Comparison of ENCODE assay signal across 34 mouse cellular contexts in genomic region chr2:173662255-173662950, GRCm38 (mm10). TPM values are rescaled to one million over a fixed set of nuclear protein-coding genes. Genes with fewer than 3 reads are reported as not detected.
DNase-seq lines count a peak whose midpoint lies in the region; ATAC-seq and TF ChIP-seq lines count a peak whose summit lies in the region.
"Had no signal": no experiment of that assay in that cellular context is flagged by ENCODE, and none has a peak within 500 bp of the region (broad histone marks: within the 10 kb centered on the region; RNA-seq: fewer than 3 reads in every experiment).

No protein-coding gene starts in this region.

- no peaks in the 10 kb centered on the region for H3K27me3 ChIP-seq in stomach, embryonic 16.5 days (ENCODE audit: control insufficient read depth, insufficient read depth, low read length)
- H3K27me3 ChIP-seq in stomach, postnatal 0 days (ENCODE audit: control insufficient read depth, insufficient read depth, low read length): no peaks in the 10 kb centered on the region
- no peaks in the 10 kb centered on the region for H3K27me3 ChIP-seq in MEL (ENCODE audit: control insufficient read depth in 1 of 2, insufficient read depth in 2 of 2, low read length in 2 of 2)
- H3K27me3 ChIP-seq: embryonic facial prominence, embryonic 13.5 days; forebrain, embryonic 12.5 days; forebrain, embryonic 15.5 days; heart, embryonic 12.5 days; heart, embryonic 15.5 days had no signal

- no peaks in the 10 kb centered on the region for H3K9me3 ChIP-seq in stomach, embryonic 16.5 days (replicated peaks; ENCODE audit: control insufficient read depth, low read length)
- no peaks in the 10 kb centered on the region for H3K9me3 ChIP-seq in stomach, postnatal 0 days (ENCODE audit: control insufficient read depth, low read length)
- no peaks in the 10 kb centered on the region for H3K9me3 ChIP-seq in MEL (replicated peaks; ENCODE audit: insufficient read depth, low read length)
- H3K9me3 ChIP-seq: embryonic facial prominence, embryonic 10.5 days; embryonic facial prominence, embryonic 13.5 days; forebrain, embryonic 12.5 days; forebrain, embryonic 15.5 days; heart, embryonic 12.5 days; heart, embryonic 15.5 days had no signal

- no peak for TF ChIP-seq POLR2A in MEL (IDR thresholded peaks at IDR 0.05; ENCODE audit: control insufficient read depth in 1 of 2, insufficient read depth in 1 of 2, low read depth in 1 of 2, low read length in 2 of 2, poor library complexity in 1 of 2)

- ATAC-seq in stomach, embryonic 16.5 days (ENCODE audit: insufficient read depth, low FRiP score): no peak
- ATAC-seq in stomach, postnatal 0 days (ENCODE audit: low FRiP score, low TSS enrichment): no peak
- ATAC-seq in megakaryocyte-erythroid progenitor cell, adult 5-6 weeks (replicated peaks; ENCODE audit: low FRiP score, low TSS enrichment, poor library complexity, severe bottlenecking): peak; percentile 11; the same call in 1 of the 2 replicates
- ATAC-seq: CD4-positive, CD25-positive, alpha-beta regulatory T cell, adult 4 months; forebrain, embryonic 15.5 days; hindbrain, postnatal 0 days; inflammation-experienced regulatory T-cells, adult 6 months had no signal

- H3K36me3 ChIP-seq in stomach, embryonic 16.5 days (ENCODE audit: control insufficient read depth, insufficient read depth, low read length): peaks cover 18% of the 10 kb centered on the region
- H3K36me3 ChIP-seq in stomach, postnatal 0 days (ENCODE audit: control insufficient read depth, insufficient read depth, low read length): peaks cover 15% of the 10 kb centered on the region
- peaks cover 10 to 63% of the 10 kb centered on the region in 2 experiments for H3K36me3 ChIP-seq in MEL (ENCODE audit: control insufficient read depth in 1 of 2, insufficient read depth in 2 of 2, low read length in 2 of 2)

- 79% methylated on average over 9 of the region's 9 CpGs for WGBS in stomach, embryonic 16.5 days
- 79% methylated on average over 9 of the region's 9 CpGs for WGBS in stomach, postnatal 0 days

- DNase-seq in stomach, postnatal 0 days (ENCODE audit: low spot score): no peak
- peak; percentile 32 for DNase-seq in 3T3-L1 (ENCODE audit: low read depth, low spot score)
- DNase-seq in MEL (ENCODE audit: low read depth, low spot score): peak; percentile 72
- DNase-seq in kidney, adult 8-10 months: no peak
- DNase-seq in cerebellum, postnatal 25 days: no peak
- DNase-seq: adrenal gland, postnatal 10 days; adrenal gland, postnatal 36 days; cerebellum, adult 11 months; cerebellum, adult 2 months; cerebellum, adult 9-11 months; cerebellum, postnatal 36 days; embryo, embryonic 11 days; gastrocnemius, postnatal 25 days; heart, adult 18-20 months; heart, postnatal 10 days; heart, postnatal 36 days had no signal

- H3K4me1 ChIP-seq in stomach, embryonic 16.5 days (ENCODE audit: control insufficient read depth, insufficient read depth, low read length): peaks cover 20% of the 10 kb centered on the region
- 0 out of 2 replicates have a peak, but pooled peaks cover 7% of the 10 kb centered on the region for H3K4me1 ChIP-seq in stomach, postnatal 0 days (replicated peaks; ENCODE audit: control insufficient read depth, insufficient read depth)
- peaks cover 41 to 62% of the 10 kb centered on the region in 2 experiments for H3K4me1 ChIP-seq in MEL (ENCODE audit: control insufficient read depth in 1 of 2, insufficient read depth in 2 of 2, low read length in 2 of 2)

- no peak for TF ChIP-seq RAD21 in MEL (IDR thresholded peaks at IDR 0.05; ENCODE audit: low read depth, low read length)

- no peak for TF ChIP-seq EP300 in stomach, postnatal 0 days (optimal IDR thresholded peaks at IDR 0.05)
- TF ChIP-seq EP300 in MEL (IDR thresholded peaks at IDR 0.05; ENCODE audit: low read depth in 1 of 2, low read length in 2 of 2): peak; percentile 83 to 89

- H3K79me2 ChIP-seq in MEL (ENCODE audit: control insufficient read depth, insufficient read depth, low read length, poor library complexity): peaks cover 22% of the 10 kb centered on the region

- H3K9ac ChIP-seq in stomach, embryonic 16.5 days (ENCODE audit: low read length): no peak overlapping the region
- H3K9ac ChIP-seq in stomach, postnatal 0 days (ENCODE audit: low read length): no peak overlapping the region
- H3K9ac ChIP-seq in MEL (ENCODE audit: control insufficient read depth, low read depth, low read length, poor library complexity, severe bottlenecking): peak overlapping the region; percentile 37; the same call in 1 of the 2 replicates
- H3K9ac ChIP-seq: embryonic facial prominence, embryonic 13.5 days; forebrain, embryonic 12.5 days; forebrain, embryonic 15.5 days; heart, embryonic 12.5 days; heart, embryonic 15.5 days; hindbrain, embryonic 14.5 days had no signal

- H3K4me3 ChIP-seq in stomach, embryonic 16.5 days (replicated peaks; ENCODE audit: low read length): no peak overlapping the region
- no peak overlapping the region for H3K4me3 ChIP-seq in stomach, postnatal 0 days (ENCODE audit: low read depth, low read length)
- H3K4me3 ChIP-seq in MEL (ENCODE audit: control insufficient read depth in 1 of 2, insufficient read depth in 1 of 2, low read depth in 2 of 2, low read length in 2 of 2): peak overlapping the region in 1 of 2 experiments; percentile 16; a peak in 2 of 4 replicates
- H3K4me3 ChIP-seq: embryonic facial prominence, embryonic 10.5 days; embryonic facial prominence, embryonic 13.5 days; erythroblast, embryonic 14.5 days; forebrain, embryonic 12.5 days; forebrain, embryonic 15.5 days; heart, embryonic 12.5 days; heart, embryonic 15.5 days had no signal

- 0 out of 2 replicates have a peak overlapping the region, but pooled peaks have one; percentile 42 for H3K27ac ChIP-seq in stomach, embryonic 16.5 days (ENCODE audit: low read length)
- no peak overlapping the region; the same call in 1 of the 2 replicates for H3K27ac ChIP-seq in stomach, postnatal 0 days (replicated peaks)
- peak overlapping the region; percentile 89 for H3K27ac ChIP-seq in MEL (ENCODE audit: control insufficient read depth, low read depth, low read length)
- H3K27ac ChIP-seq: embryonic facial prominence, embryonic 10.5 days; embryonic facial prominence, embryonic 13.5 days; forebrain, embryonic 12.5 days; forebrain, embryonic 15.5 days; heart, embryonic 15.5 days; hindbrain, embryonic 14.5 days; hindbrain, postnatal 0 days had no signal

- no peak for TF ChIP-seq CTCF in stomach, postnatal 0 days (IDR thresholded peaks at IDR 0.05; ENCODE audit: low read depth)
- TF ChIP-seq CTCF in MEL (IDR thresholded peaks at IDR 0.05 in 2 of 3, conservative IDR thresholded peaks at IDR 0.05 in 1 of 3; ENCODE audit: control insufficient read depth in 1 of 3, insufficient read depth in 1 of 3, low read depth in 2 of 3, low read length in 3 of 3, poor library complexity in 1 of 3, severe bottlenecking in 1 of 3): no peak

- no peak overlapping the region for H3K4me2 ChIP-seq in stomach, embryonic 16.5 days (ENCODE audit: low read depth, low read length)
- H3K4me2 ChIP-seq in stomach, postnatal 0 days (replicated peaks; ENCODE audit: low read depth): no peak overlapping the region
- H3K4me2 ChIP-seq: embryonic facial prominence, embryonic 13.5 days; forebrain, embryonic 12.5 days; forebrain, embryonic 15.5 days; heart, embryonic 12.5 days; heart, embryonic 15.5 days; hindbrain, embryonic 14.5 days had no signal

TF ChIP-seq in MEL, 35 proteins besides CTCF, POLR2A, EP300 and RAD21 (continues in another document):
- TF ChIP-seq TCF12 (IDR thresholded peaks at IDR 0.05; ENCODE audit: low read depth, low read length): peak; percentile 71
- no peak for TF ChIP-seq MAFK (IDR thresholded peaks at IDR 0.05; ENCODE audit: borderline replicate concordance, low read depth, low read length)
- TF ChIP-seq ETS1 (IDR thresholded peaks at IDR 0.05; ENCODE audit: low read depth, low read length): peak; percentile 69
- TF ChIP-seq ZC3H11A (IDR thresholded peaks at IDR 0.05; ENCODE audit: low read depth, low read length): no peak
- TF ChIP-seq SMC3 (IDR thresholded peaks at IDR 0.05; ENCODE audit: low read depth, low read length): no peak
- no peak for TF ChIP-seq RCOR1 (IDR thresholded peaks at IDR 0.05; ENCODE audit: low read depth, low read length)
- TF ChIP-seq MYC (IDR thresholded peaks at IDR 0.05; ENCODE audit: low read depth, low read length): no peak
- no peak for TF ChIP-seq CHD1 (IDR thresholded peaks at IDR 0.05; ENCODE audit: low read depth, low read length)
- TF ChIP-seq GATA1 (IDR thresholded peaks at IDR 0.05; ENCODE audit: low read depth, low read length): peak; percentile 69
- TF ChIP-seq UBTF (IDR thresholded peaks at IDR 0.05; ENCODE audit: borderline replicate concordance, insufficient read depth, low read depth, low read length): no peak
- TF ChIP-seq MEF2A (IDR thresholded peaks at IDR 0.05; ENCODE audit: extremely low read depth, insufficient replicate concordance, low read depth, low read length, poor library complexity, severe bottlenecking): no peak
- TF ChIP-seq MYB (IDR thresholded peaks at IDR 0.05; ENCODE audit: low read depth, low read length): no peak
- no peak for TF ChIP-seq HCFC1 (IDR thresholded peaks at IDR 0.05; ENCODE audit: low read depth, low read length)
- TF ChIP-seq E2F4 (IDR thresholded peaks at IDR 0.05; ENCODE audit: borderline replicate concordance, low read depth, low read length): no peak
- peak; percentile 62 for TF ChIP-seq SIN3A (IDR thresholded peaks at IDR 0.05; ENCODE audit: low read length)
- no peak for TF ChIP-seq ZNF384 (IDR thresholded peaks at IDR 0.05; ENCODE audit: low read depth, low read length)

RNA-seq across cellular contexts. Expression of gene Rab22a, which starts 2.8 kb away (rescaled TPM):
- 29.3 and 38.9 TPM in 2 replicates for polyA plus RNA-seq in stomach, embryonic 16.5 days (2015; fragmentation: Nextera tagmentation; extraction: Ambion mirVana)
- 27.1 and 29.7 TPM in 2 replicates for polyA plus RNA-seq in stomach, postnatal 0 days (2015; fragmentation: Nextera tagmentation; extraction: Ambion mirVana)
- 8.9 and 9.8 TPM in 2 replicates for total RNA-seq in MEL (2012; rRNA removed)
- 10 to 100 TPM in 1 of 2 experiments, not detected in 1; 15.8 TPM for polyA plus RNA-seq in MEL (2012; ENCODE audit: insufficient read depth in 1 of 2, insufficient read length in 2 of 2, low read depth in 1 of 2, low replicate concordance in 2 of 2, missing spikeins in 1 of 2)
- total RNA-seq in megakaryocyte-erythroid progenitor cell, adult 5-6 weeks (2014; fragmentation: Nextera tagmentation): 18.1 and 20.7 TPM in 2 replicates
- total RNA-seq in megakaryocyte-erythroid progenitor cell, adult 5-6 weeks (2017): 13.3 and 16.8 TPM in 2 replicates

RNA-seq across cellular contexts. Expression of gene 1700010B08Rik, which starts 56.8 kb away (rescaled TPM):
- not detected in 2 replicates for polyA plus RNA-seq in stomach, embryonic 16.5 days (2015; fragmentation: Nextera tagmentation; extraction: Ambion mirVana)
- polyA plus RNA-seq in stomach, postnatal 0 days (2015; fragmentation: Nextera tagmentation; extraction: Ambion mirVana): not detected in 2 replicates
- total RNA-seq in MEL (2012; rRNA removed): not detected in 2 replicates
- polyA plus RNA-seq in MEL (2012; ENCODE audit: insufficient read depth in 1 of 2, insufficient read length in 2 of 2, low read depth in 1 of 2, low replicate concordance in 2 of 2, missing spikeins in 1 of 2): not detected
- not detected in 2 replicates for total RNA-seq in megakaryocyte-erythroid progenitor cell, adult 5-6 weeks (2014; fragmentation: Nextera tagmentation)
- 0.38 TPM in 1 of 2 replicates, not detected in the other for total RNA-seq in megakaryocyte-erythroid progenitor cell, adult 5-6 weeks (2017)
- total RNA-seq: adrenal gland, adult 18-20 months; adrenal gland, postnatal 10 days; adrenal gland, postnatal 36 days; gastrocnemius, adult 8-10 months; gastrocnemius, postnatal 25 days; heart, adult 18-20 months; heart, postnatal 10 days; heart, postnatal 36 days; hindbrain, postnatal 0 days had no signal
- polyA plus RNA-seq: C2C12; CD4-positive, CD25-positive, alpha-beta regulatory T cell, adult 4 months; cerebellum, adult 2 months; cortical plate, adult 2 months; embryonic facial prominence, embryonic 10.5 days; embryonic facial prominence, embryonic 13.5 days; erythroblast, embryonic 14.5 days; forebrain, embryonic 12.5 days; forebrain, embryonic 15.5 days; heart, embryonic 12.5 days; heart, embryonic 15.5 days; hindbrain, embryonic 11.5 days; hindbrain, embryonic 14.5 days; hindbrain, postnatal 0 days; inflammation-experienced regulatory T-cells, adult 6 months had no signal

Comparison
In these comparisons a context has a peak if more than half of its experiments do, and no peak if none do; other contexts are left out.
1. DNase-seq: peak in 3T3-L1 (single experiment) and MEL (single experiment); none in stomach, postnatal 0 days (single experiment), kidney, adult 8-10 months (0 of 2) and cerebellum, postnatal 25 days (0 of 2).